Mouse (Mus musculus) frontal cortex, adult 2 months (tissue): Measurements from ENCODE around the gene Bzw1. TPM values are rescaled to one million over a fixed set of nuclear protein-coding genes. Genes with fewer than 3 reads are reported as not detected.

Experiments used
- DNase-seq, 2 experiments: peaks; one replicate each; pipeline ENCODE4 v3.0.0; 2022; ENCODE audit warnings: low spot score in 1 of 2; ENCODE audit errors: extremely low spot score in 1 of 2
- polyA plus RNA-seq: library from polyadenylated mRNA; depleted of rRNA; stranded (reverse); fragments of >200 nt; gene quantifications from 2 replicates; pipeline ENCODE4 v1.2.3, GENCODE M21; 2012

Bzw1 gene
- polyA plus RNA-seq, 1 experiment, result 86.0 TPM

GRCm38 (mm10) chr1:58395341-58395740 is 2.6 kb downstream of the Bzw1 start:
- DNase-seq, result no peak

DNA sequence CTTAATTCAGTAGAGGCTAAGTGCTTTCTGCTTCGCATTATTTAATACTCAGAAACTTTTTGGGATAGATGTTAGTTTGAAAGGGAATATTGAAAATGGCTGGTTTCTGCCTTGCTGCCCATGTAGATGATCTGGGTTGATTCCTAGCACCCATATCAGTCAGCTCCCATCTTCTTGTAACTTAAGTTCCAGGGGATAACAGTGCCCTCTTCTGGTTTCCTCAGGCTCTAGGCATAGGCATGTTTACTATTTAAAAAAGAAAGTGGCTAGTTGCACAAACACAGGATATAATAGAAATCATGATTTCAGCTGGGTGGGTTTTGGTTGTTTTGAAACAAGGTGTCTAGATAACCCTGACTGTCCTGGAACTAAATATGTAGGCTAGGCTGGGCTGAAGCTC is 3.5 kb downstream of the Bzw1 start:
- no peak for DNase-seq

DNA sequence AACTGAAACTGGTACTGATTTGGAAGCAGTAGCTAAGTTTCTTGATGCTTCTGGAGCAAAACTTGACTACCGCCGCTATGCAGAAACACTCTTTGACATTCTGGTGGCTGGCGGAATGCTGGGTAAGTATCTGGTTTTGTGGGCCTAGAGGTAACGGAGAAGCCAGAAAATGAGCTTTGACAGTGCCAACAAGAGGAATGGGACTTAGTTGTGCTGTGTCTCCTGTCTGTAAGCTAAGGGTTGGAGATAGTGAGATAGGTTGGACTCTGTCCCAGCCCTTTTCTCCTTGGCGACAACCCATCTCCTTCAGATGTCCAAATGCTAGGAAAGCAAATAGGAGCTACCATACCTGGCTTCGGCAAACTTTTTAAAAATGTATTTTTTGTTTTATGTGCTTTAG is 5.0 kb downstream of the Bzw1 start:
- DNase-seq, result no peak

- no peak for DNase-seq
Observed at GRCm38 (mm10) chr1:58401396-58401795, 8.7 kb downstream of the Bzw1 start.

GRCm38 (mm10) chr1:58403745-58404144 is 11.0 kb downstream of the Bzw1 start:
- DNase-seq, result no peak

- no peak for DNase-seq
Observed at GRCm38 (mm10) chr1:58407321-58407720, 14.6 kb downstream of the Bzw1 start.

DNA sequence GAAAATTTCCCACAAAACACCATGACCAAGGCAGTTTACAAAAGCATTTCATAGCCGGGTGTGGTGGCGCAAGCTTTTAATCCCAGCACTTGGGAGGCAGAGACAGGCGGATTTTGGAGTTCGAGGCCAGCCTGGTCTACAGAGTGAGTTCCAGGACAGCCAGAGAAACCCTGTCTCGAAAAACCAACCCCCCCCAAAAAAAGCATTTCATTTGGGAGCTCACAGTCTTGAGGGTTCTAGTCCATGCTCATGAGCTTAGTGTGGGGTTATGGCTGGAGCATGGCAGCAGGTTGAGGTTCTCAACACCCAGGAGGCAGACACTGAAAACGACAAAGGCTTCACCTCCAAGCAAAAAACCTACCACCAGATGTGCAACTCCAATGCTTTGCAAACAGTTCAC is 15.4 kb downstream of the Bzw1 start:
- DNase-seq, result no peak

- DNase-seq, result no peak
Observed at GRCm38 (mm10) chr1:58409553-58410197, 17.0 kb downstream of the Bzw1 start.

GRCm38 (mm10) chr1:58410198-58410588 is 17.5 kb downstream of the Bzw1 start:
- DNase-seq, result no peak

DNA sequence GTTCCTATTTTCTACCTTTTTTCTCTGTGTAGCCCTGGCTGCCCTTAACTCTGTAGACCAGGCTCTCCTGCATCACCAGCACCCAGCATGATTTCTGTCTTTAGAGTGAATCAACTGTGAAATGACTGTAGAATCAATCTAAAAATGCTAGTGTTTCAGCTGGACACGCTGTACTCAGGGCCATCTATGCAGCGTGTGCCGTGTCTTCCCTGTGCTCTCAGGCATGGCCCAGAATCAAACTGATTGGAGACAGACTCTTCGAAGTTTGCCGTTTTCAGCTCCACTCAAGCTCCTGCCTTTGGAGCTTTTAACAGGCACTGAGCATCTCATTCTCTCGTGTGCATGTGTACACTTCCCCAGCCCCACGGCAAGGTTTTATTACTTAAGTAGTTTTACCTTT is 18.1 kb downstream of the Bzw1 start:
- DNase-seq, result no peak

DNA sequence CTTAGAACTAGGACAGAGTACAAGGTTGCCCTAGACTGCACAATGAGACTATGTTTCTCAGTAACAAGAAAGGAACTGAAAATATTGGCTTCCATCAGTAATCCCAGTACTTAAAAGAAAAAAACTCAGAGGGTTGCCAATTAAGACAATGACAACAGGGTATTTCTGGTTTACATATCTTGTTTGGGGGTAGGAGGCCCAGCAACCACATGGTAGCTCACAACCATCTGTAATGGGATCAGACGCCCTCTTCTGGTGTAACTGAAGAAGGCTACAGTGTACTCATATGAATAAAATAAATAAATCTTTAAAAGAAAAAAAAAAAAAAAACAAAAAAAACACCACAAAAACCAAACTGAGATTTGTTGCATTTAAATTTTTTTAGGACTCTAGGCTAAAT is 22.7 kb downstream of the Bzw1 start:
- DNase-seq, result no peak

GRCm38 (mm10) chr1:58416048-58416447 is 23.4 kb downstream of the Bzw1 start:
- DNase-seq, result no peak

GRCm38 (mm10) chr1:58420032-58420431 is 27.3 kb downstream of the Bzw1 start:
- no peak for DNase-seq

DNA sequence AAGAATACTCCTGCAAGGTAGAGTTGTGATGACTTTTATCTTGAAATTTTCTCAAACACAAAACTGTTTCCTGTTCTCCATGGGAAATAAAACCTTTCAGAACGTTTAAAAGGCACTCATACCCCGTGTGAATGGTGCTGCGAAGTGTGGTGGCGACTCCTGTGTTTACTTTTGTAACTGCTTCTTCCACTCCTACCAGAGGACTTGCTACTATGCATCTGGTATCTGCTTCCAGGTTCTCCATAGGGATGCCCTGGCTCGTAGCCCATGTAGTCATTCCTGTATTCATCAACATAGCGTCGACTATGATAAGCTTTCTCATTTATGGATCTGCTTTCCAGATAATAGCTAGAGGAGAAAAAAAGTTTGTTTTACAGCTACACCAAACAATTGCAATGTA is 28.3 kb downstream of the Bzw1 start:
- no peak for DNase-seq

DNA sequence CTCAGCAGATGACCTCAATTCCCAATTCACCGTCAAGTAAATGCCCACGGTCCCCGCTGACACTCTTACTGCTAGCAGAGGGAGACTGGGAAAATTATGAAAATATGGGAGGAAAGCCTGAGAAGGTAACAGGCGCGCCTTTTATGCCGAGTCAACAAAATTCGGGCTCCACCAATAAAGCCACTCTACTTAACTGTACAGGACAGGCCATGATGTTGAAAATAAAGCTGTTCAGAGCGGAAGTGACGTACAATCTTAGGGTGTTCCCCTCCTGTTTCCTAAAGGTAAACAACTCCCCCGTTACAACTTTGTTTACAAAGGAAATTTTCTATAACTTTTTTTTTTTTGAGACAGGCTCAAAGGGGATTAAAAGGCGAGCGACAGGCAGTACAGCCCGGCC is 30.2 kb downstream of the Bzw1 start:
- peak in 1 of 2 experiments; percentile 35 for DNase-seq

DNA sequence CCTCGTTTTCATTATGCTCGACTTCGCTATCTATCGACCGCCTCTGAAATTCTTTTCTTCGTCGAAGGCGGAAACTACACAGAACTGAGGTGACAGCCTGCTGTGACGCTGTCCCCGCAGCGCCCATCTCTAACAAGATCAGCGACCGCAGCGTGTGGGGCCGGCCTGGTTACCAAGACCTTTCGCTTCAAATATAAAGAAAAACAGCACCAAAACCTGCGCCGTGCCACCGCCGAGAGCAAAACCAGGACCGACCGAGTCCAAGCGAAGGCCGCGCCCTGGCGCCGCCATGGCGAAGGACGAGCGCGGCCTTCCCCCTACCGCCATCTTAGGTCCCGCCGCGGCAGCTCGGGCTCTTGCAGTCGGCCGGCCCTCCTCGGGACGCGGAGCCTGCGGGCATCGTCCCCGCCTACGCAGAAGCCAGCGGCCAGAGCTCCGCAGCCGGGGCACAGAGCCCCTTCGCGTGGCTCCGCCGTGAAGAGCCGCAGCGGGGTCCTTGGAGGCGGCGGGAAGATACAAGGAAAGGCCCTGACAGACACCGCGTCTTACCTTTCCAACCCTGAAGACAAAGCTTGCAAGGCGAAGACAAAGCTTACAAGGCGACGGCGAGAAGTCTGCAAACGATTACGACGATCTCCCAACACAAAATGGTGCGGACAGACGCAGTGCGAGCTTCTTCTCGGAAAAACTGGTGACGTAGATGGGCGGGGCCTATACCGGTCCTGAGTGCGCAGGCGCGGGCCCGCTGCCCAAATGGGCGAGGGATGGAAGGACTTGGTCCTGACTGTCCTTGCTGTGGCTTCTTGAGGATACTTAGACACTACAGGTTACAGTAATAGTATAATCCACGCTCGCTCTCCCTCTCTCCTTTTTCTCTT is 30.9 kb downstream of the Bzw1 start, which contains the start of gene Clk1:
Clk1 (minus strand) TSS at position 696 of the 878 bp plus-strand sequence.
- peak; percentile 88 to 98 for DNase-seq

- no peak for DNase-seq
Observed at GRCm38 (mm10) chr1:58424551-58424950, 31.9 kb downstream of the Bzw1 start.

- DNase-seq, result no peak
Observed at GRCm38 (mm10) chr1:58444691-58445090, 52.0 kb downstream of the Bzw1 start.

GRCm38 (mm10) chr1:58445143-58445722 is 52.5 kb downstream of the Bzw1 start, which contains the start of the genes Nif3l1 and Ppil3:
TSS of gene Nif3l1 (plus strand) at chr1:58445151.
TSS of gene Ppil3 (minus strand) at chr1:58445486.
- peak; percentile 89 to 92 for DNase-seq

DNA sequence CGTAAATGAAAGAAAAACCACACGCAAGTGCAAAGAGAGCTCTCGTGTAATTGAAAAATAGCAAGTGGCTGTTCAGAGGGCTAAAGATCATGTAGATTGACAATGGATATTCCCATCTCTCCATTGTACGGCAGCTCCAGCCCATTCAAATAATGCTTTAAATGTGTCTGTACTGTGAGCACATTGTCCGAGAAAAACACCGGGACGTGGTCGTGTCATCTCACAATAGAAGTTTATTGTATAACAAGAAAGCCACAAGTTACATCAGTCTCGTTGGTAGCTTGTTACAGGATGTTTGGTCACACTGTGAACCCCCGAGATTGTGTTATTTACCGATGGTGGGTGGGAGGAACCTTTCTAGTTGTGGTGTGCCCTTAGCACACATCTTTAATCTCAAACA is 53.2 kb downstream of the Bzw1 start:
- DNase-seq, result no peak

DNA sequence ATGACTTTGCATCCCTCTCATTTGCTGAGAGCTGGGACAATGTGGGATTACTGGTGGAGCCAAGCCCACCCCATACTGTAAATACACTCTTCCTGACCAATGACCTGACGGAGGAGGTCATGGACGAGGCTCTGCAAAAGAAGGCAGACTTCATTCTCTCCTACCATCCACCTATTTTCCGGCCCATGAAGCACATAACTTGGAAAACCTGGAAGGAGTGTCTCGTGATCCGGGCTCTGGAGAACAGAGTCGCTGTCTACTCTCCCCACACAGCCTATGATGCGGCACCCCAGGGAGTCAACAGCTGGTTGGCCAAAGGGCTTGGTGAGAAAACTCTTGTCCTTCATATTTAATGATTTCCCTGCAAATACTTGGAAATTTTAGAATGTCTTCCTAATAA is 55.1 kb downstream of the Bzw1 start:
- no peak for DNase-seq
